Mouse (Mus musculus): Measurements from ENCODE around the gene Rbm8a.

Rbm8a gene

GRCm38 (mm10) chr3:96669727-96670468 is 40.2 kb downstream of the Rbm8a start, which contains the start of gene Ankrd35:
Gene Ankrd35 (plus strand): TSS chr3:96670131.
- DNase-seq (ENCODE audit: low read depth in 1 of 2, low spot score in 2 of 2) = peak; percentile 42 to 51

- no peak for DNase-seq (ENCODE audit: low read depth in 1 of 2, low spot score in 2 of 2)
Measured at GRCm38 (mm10) chr3:96671519-96671918, 41.8 kb downstream of the Rbm8a start.

DNA sequence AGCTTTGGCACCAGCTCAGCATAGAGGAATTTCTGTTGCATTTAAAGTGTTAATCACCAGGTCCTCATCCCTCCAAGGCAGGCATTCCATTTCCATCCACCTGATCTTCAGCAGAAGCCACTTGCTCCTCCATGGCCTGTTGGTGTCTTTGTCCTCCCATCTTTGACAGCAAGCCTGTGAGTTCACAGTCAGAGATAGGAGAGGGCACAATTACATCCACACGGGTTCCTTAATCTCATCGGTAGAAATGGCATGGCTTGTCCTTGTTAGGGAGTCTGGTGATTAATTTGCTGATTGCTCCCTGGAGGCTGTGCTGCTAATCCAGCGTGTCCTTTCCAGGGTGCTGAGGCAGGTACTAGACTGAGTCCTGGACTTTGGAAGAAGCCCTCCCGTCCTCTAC is 43.8 kb downstream of the Rbm8a start:
- DNase-seq (ENCODE audit: low read depth in 1 of 2, low spot score in 2 of 2) = no peak

DNA sequence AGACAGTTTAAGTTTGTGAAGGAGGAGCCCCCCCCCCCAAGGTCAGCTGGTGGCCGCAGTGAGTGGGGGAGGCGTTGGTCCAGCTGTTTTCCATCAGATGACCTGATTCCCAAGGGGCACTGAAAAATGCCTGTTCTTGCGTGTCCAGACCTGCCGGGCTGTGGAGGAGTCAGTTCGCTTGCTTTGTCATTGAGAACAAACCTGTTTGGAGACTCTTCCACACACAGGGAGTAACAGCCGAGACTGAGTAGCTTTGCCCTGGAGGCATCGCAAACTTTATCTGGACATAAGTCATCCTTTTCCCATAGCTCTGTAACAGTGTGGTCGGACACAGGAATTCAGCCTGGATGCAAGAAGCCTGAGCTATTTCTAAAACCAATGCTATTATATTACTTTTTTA is 44.7 kb downstream of the Rbm8a start:
- DNase-seq (ENCODE audit: low read depth in 1 of 2, low spot score in 2 of 2) = no peak

DNA sequence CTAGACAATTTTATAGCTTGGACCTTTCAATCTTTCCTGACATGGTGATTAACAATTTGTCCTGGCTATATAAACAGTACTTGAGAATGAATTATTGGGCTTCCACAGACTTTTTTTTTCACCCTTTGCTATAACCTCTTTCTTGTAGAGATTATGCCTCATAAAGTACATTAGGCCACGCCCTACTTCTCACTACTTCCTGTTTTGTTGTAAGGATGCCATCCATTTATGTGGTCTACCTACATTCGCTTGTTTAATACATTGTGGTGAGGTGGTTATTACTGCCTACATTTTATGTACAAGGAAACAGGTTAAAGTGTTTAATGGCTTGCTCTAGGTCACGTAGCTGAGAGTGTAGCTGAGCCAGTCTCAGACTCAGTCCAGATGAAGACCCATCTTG is 45.4 kb downstream of the Rbm8a start:
- no peak for DNase-seq (ENCODE audit: low read depth in 1 of 2, low spot score in 2 of 2)

DNA sequence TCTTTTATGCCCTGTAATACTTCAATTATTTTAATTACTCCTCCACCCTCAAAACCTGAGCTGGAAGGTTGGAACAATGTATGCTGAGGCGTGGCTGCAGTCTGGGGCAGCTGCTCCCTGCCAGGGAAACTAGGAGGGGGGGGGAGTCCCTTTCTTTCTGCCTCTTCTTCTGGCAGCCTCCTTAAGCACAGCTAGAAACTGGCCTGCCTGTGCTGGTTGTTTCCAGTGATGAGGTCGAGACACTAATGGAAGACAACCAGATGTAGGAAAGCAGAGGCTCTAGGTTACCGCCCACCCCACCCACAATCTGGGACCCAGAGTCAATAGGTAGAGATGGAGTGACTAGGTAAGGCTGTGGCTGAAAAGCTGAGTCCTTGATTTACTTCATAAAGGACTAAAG is 46.0 kb downstream of the Rbm8a start:
- no peak for DNase-seq (ENCODE audit: low read depth in 1 of 2, low spot score in 2 of 2)

- DNase-seq (ENCODE audit: low read depth in 1 of 2, low spot score in 2 of 2) = no peak
Measured at GRCm38 (mm10) chr3:96678456-96678855, 48.7 kb downstream of the Rbm8a start.

- no peak for DNase-seq (ENCODE audit: low read depth in 1 of 2, low spot score in 2 of 2)
Measured at GRCm38 (mm10) chr3:96679159-96679674, 49.5 kb downstream of the Rbm8a start.

- no peak for DNase-seq (ENCODE audit: low read depth in 1 of 2, low spot score in 2 of 2)
Measured at GRCm38 (mm10) chr3:96680269-96680956, 50.7 kb downstream of the Rbm8a start.

Data from monocyte, adult 2 months (primary cell).